Comparison of ENCODE assay signal across 10 mouse cellular contexts in genomic region chr2:173113796-173114195, GRCm38 (mm10). TPM values are rescaled to one million over a fixed set of nuclear protein-coding genes. Genes with fewer than 3 reads are reported as not detected.
"Had no signal": no experiment of that assay in that cellular context is flagged by ENCODE, and none has a peak within 500 bp of the region (broad histone marks: within the 10 kb centered on the region; RNA-seq: fewer than 3 reads in every experiment).

No protein-coding gene starts in this region.

RNA-seq across cellular contexts. Expression of gene Ctcfl, which starts 5.5 kb away (rescaled TPM):
- total RNA-seq: layer of hippocampus, postnatal 25 days; megakaryocyte, adult 5-6 weeks; monocyte, adult 5-6 weeks; neutrophil, adult 5-6 weeks had no signal
- polyA plus RNA-seq: large intestine, adult 2 months; lung, adult 2 months; midbrain, embryonic 14.5 days had no signal

RNA-seq across cellular contexts. Expression of gene Pck1, which starts 39.1 kb away (rescaled TPM):
- total RNA-seq: layer of hippocampus, postnatal 25 days; left cerebral cortex, postnatal 25 days; megakaryocyte, adult 5-6 weeks; monocyte, adult 5-6 weeks; neutrophil, adult 5-6 weeks had no signal
- polyA plus RNA-seq: midbrain, embryonic 10.5 days; midbrain, embryonic 14.5 days; neural tube, embryonic 12.5 days had no signal
